Mouse (Mus musculus): ENCODE results near the gene Ash1l. TPM values are rescaled to one million over a fixed set of nuclear protein-coding genes. Genes with fewer than 3 reads are reported as not detected.
"Not testable (repeated sequence)": the region's sequence is repeated elsewhere in the genome, so short reads cannot be mapped to it uniquely, and the experiment has no call there.

Gene Ash1l
- polyA plus RNA-seq, 1 experiment = 18.8 TPM

DNA sequence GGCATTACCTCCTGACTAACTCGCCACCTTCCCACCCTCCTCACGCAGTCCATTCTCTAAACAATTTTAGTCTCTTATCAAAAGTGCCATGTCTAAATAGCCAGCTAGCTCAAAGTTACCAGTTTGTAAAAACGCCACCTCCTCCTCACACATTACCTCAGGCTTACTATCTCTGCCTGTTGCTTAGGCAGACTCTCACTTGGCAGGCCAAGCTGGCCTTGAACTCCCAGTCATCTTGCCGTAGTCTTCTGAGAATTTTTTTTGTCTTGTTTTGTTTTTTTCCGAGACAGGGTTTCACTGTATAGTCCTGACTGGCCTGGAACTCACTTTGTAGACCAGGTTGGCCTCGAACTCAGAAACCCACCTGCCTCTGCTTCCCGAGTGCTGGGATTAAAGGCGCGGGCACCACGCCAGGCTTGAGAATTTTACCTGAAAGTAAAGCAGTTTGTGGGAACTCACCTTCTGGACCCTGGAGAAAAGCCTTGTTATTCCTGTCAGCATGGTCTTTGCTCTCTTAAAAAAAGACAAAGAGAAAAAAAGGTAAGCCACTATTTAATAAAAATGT lies 8.0 kb upstream of the Ash1l start:
- Histone ChIP-seq H3K27ac (ENCODE audit: control insufficient read depth, insufficient read depth, low read depth, low read length, poor library complexity) (no peak overlapping the region), H3K4me1 (ENCODE audit: control insufficient read depth, insufficient read depth, low read length) (no peaks in the 10 kb centered on the region), H3K4me3 (replicated peaks; ENCODE audit: control insufficient read depth, low read depth, low read length) (no peak overlapping the region)
- WGBS = 92% methylated on average over 10 of the region's 10 CpGs
- TF ChIP-seq POLR2A (IDR thresholded peaks at IDR 0.05; ENCODE audit: borderline replicate concordance, control insufficient read depth, low read depth, low read length) (no peak), CTCF (IDR thresholded peaks at IDR 0.05; ENCODE audit: control insufficient read depth, insufficient read depth, low read length) (no peak)

DNA sequence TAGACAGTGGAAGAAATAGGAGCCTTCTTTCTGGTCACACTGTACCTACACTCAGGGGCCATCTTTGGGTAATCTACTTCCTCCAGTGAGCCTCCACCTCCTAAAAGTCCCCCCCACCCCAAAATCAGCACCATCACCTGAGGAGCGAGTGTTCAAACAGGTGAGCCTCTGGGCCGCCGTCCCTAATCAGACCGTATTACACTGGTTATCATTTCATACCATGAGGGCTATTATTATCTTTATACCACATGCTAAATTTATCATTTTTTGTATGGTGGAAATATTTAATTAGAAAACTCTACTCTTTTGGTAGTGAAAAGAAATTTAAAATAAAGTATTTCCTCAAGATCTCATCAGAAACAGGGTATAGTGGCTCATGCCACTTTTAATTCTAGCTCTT lies 6.3 kb upstream of the Ash1l start:
- no peaks in the 10 kb centered on the region for H3K4me1 ChIP-seq (ENCODE audit: control insufficient read depth, insufficient read depth, low read length)
- 65% methylated on average over 4 of the region's 4 CpGs for WGBS
- TF ChIP-seq POLR2A (IDR thresholded peaks at IDR 0.05; ENCODE audit: borderline replicate concordance, control insufficient read depth, low read depth, low read length) (no peak), CTCF (IDR thresholded peaks at IDR 0.05; ENCODE audit: control insufficient read depth, insufficient read depth, low read length) (no peak)
- no peak overlapping the region for H3K4me3 ChIP-seq (replicated peaks; ENCODE audit: control insufficient read depth, low read depth, low read length)
- H3K27ac ChIP-seq (ENCODE audit: control insufficient read depth, insufficient read depth, low read depth, low read length, poor library complexity) = no peak overlapping the region

DNA sequence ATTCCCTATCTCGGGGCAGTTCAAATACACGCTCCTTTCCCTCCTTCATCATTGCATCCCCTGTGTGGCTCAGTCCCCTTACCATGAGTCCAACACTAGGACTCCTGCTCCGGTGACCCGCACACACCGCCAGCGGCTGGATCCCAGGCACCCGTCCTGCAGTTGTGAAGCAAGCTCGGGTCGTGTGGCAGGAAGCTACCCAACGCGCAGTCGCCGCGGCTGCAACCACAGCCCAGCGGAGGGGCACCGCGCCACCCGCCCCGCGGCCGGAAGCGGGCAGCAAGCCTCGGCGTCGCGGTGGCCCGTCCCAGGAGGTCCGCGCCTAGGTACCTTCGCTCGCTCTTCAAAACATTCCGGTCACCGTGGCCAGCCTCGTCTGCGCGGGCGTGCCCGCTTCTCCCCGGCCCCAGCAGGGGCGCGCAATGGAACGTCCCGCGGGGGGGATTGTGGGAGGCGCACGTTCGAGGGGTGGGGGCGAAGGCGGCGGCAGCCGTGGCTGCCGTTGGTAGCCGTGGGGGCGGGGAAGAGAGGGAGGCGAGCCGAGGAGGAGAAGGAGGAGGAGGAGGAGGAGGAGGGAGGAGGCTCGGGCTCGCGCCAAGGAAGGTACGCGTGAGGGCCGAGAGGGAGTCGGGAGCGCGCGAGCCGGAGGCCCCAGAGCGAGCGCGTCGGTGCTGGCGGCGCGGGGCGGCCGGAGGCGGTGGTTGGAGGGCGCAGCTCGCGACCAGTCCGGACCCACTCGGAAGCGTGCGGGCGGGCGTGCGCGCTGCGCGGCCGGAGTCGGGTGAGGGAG lies 441 bp upstream of the Ash1l start:
- peak overlapping the region; percentile 96 for H3K27ac ChIP-seq (ENCODE audit: control insufficient read depth, insufficient read depth, low read depth, low read length, poor library complexity)
- TF ChIP-seq CTCF (IDR thresholded peaks at IDR 0.05; ENCODE audit: control insufficient read depth, insufficient read depth, low read length) = no peak
- peak; percentile 77; the same call in 1 of the 2 replicates for TF ChIP-seq POLR2A (IDR thresholded peaks at IDR 0.05; ENCODE audit: borderline replicate concordance, control insufficient read depth, low read depth, low read length)
- H3K4me3 ChIP-seq (replicated peaks; ENCODE audit: control insufficient read depth, low read depth, low read length) = peak overlapping the region; percentile 83
- under 1% methylated on average over 79 of the region's 92 CpGs for WGBS
- no peaks in the 10 kb centered on the region; the same call in 1 of the 2 replicates for H3K4me1 ChIP-seq (ENCODE audit: control insufficient read depth, insufficient read depth, low read length)

DNA sequence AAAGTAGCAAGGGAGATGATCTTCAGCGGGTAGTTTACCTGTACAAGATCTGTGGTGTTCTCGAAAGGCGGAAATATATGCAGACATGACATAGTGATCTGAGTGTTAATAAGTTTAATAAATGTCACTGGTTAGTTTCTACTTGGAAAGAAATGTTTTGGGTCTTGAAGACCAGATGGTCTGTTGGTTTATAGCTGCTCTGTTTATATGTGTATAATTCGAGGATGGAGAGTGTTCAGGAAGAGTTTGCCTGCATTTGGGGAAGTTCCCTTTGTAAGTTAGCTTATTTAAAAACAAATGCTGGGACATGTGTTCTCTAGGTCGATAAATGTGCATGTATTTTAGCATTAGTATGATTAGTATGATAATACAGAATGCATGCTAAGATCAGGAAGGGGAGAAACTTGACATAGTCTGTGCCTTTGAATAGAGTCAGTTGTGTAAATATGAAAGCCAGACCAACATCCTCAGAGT lies 942 bp downstream of the Ash1l start:
- under 1% methylated on average over 5 of the region's 5 CpGs for WGBS
- Histone ChIP-seq H3K4me1 (ENCODE audit: control insufficient read depth, insufficient read depth, low read length) (no peaks in the 10 kb centered on the region; the same call in 1 of the 2 replicates), H3K27ac (ENCODE audit: control insufficient read depth, insufficient read depth, low read depth, low read length, poor library complexity) (peak overlapping the region; percentile 96), H3K4me3 (replicated peaks; ENCODE audit: control insufficient read depth, low read depth, low read length) (peak overlapping the region; percentile 76)
- no peak for TF ChIP-seq POLR2A (IDR thresholded peaks at IDR 0.05; ENCODE audit: borderline replicate concordance, control insufficient read depth, low read depth, low read length)
- TF ChIP-seq CTCF (IDR thresholded peaks at IDR 0.05; ENCODE audit: control insufficient read depth, insufficient read depth, low read length) = no peak

DNA sequence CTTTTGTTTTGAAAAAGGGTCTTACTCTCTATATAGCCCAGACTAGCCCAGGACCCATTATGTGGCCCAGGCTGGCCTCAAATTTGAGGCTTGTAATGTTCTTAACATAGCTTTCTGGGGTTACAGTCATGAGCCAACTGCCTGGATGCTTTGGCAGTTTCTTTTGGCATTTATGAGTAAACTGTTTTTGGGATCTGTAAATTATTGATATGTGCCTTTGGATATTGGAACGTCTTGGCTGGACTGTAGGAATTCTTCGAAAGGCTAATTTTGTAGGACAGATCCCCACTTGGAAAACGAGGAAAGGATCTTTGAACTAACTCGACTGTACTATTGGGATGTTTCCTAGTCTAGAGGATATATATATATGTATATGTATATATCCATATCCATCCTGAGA lies 2.8 kb downstream of the Ash1l start:
- 81% methylated on average over 4 of the region's 4 CpGs for WGBS
- TF ChIP-seq POLR2A (IDR thresholded peaks at IDR 0.05; ENCODE audit: borderline replicate concordance, control insufficient read depth, low read depth, low read length) = no peak
- no peak for TF ChIP-seq CTCF (IDR thresholded peaks at IDR 0.05; ENCODE audit: control insufficient read depth, insufficient read depth, low read length)
- H3K27ac ChIP-seq (ENCODE audit: control insufficient read depth, insufficient read depth, low read depth, low read length, poor library complexity) = no peak overlapping the region
- no peaks in the 10 kb centered on the region; the same call in 1 of the 2 replicates for H3K4me1 ChIP-seq (ENCODE audit: control insufficient read depth, insufficient read depth, low read length)
- no peak overlapping the region for H3K4me3 ChIP-seq (replicated peaks; ENCODE audit: control insufficient read depth, low read depth, low read length)

DNA sequence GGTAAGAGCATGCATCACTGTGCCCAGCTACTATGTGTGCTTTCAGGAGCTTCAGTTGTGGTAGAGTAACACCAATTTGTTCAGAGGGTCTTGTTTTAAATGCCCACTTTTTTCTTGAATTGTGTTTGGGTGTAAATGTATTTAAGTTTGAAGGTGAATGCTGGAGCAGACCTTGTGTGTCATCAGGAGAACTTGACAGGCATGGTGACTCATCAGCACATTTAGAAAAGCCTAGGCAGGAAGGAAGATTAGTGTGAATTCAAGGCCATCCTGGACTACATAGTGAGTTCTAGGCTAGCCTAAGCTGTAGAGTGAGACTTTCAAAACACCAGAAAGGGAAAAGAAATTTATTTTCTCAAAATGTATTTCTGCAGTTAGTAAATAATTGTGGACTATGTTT lies 3.3 kb downstream of the Ash1l start:
- H3K4me1 ChIP-seq (ENCODE audit: control insufficient read depth, insufficient read depth, low read length) = no peaks in the 10 kb centered on the region; the same call in 1 of the 2 replicates
- no peak overlapping the region for H3K27ac ChIP-seq (ENCODE audit: control insufficient read depth, insufficient read depth, low read depth, low read length, poor library complexity)
- no peak overlapping the region for H3K4me3 ChIP-seq (replicated peaks; ENCODE audit: control insufficient read depth, low read depth, low read length)
- TF ChIP-seq POLR2A (IDR thresholded peaks at IDR 0.05; ENCODE audit: borderline replicate concordance, control insufficient read depth, low read depth, low read length) = no peak
- TF ChIP-seq CTCF (IDR thresholded peaks at IDR 0.05; ENCODE audit: control insufficient read depth, insufficient read depth, low read length) = no peak

DNA sequence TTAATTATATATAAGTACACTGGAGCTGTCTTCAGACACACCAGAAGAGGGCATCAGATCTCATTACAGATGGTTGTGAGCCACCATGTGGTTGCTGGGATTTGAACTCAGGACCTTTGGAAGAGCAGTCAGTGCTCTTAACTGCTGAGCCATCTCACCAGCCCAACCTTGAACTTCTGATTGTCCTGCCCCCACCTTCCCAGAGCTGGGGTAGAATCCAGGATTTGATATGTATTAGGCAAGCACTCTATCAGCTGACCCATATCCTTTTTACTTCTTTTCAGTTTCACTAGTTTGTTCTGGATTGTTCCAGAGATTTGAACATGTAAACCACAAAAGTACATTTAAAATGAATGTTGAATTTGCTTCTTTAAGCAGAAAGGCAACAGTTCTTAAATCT lies 12.8 kb downstream of the Ash1l start:
- H3K4me3 ChIP-seq (replicated peaks; ENCODE audit: control insufficient read depth, low read depth, low read length); H3K27ac ChIP-seq (ENCODE audit: control insufficient read depth, insufficient read depth, low read depth, low read length, poor library complexity); H3K4me1 ChIP-seq (ENCODE audit: control insufficient read depth, insufficient read depth, low read length): not testable (repeated sequence)

DNA sequence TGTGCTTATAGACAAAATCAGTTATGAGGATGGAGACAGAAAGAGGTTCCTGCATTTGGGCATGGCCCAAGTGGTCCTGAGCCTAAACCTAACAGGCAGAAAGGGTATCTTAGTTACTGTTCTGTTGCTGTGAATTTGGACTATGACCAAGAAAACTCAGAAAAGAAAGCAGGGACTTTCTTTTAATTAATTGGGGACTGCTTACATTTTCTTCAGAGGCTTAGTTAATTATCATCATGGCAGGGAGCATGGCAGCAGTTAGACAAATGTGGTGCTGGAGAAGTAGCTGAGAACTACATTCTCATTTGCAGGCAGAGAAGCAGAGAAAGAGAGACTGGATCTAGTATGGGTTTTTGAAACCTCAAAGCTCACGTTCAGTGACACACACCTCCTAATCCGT lies 24.6 kb downstream of the Ash1l start:
- 90% methylated on average over 2 of the region's 2 CpGs for WGBS
- TF ChIP-seq POLR2A (IDR thresholded peaks at IDR 0.05; ENCODE audit: borderline replicate concordance, control insufficient read depth, low read depth, low read length) (no peak), CTCF (IDR thresholded peaks at IDR 0.05; ENCODE audit: control insufficient read depth, insufficient read depth, low read length) (no peak)
- Histone ChIP-seq H3K4me3 (replicated peaks; ENCODE audit: control insufficient read depth, low read depth, low read length) (no peak overlapping the region), H3K4me1 (ENCODE audit: control insufficient read depth, insufficient read depth, low read length) (no peaks in the 10 kb centered on the region), H3K27ac (ENCODE audit: control insufficient read depth, insufficient read depth, low read depth, low read length, poor library complexity) (no peak overlapping the region)
